Mouse (Mus musculus): ENCODE data around the gene Rac3. TPM values are rescaled to one million over a fixed set of nuclear protein-coding genes. Genes with fewer than 3 reads are reported as not detected.
A peak's percentile ranks its signal among the peaks of the same experiment; 100 is the strongest.

The Rac3 gene
- polyA plus RNA-seq, 1 experiment from 2014 or later: 1.9 TPM

GRCm38 (mm10) chr11:120683536-120683935 lies 37.7 kb upstream of the Rac3 start:
- Histone ChIP-seq H3K36me3 (ENCODE audit: control insufficient read depth, insufficient read depth, low read length) (peaks cover 76% of the 10 kb centered on the region), H3K4me1 (ENCODE audit: control insufficient read depth in 2 of 2, insufficient read depth in 2 of 2, low read length in 2 of 2) (peaks cover 2 to 4% of the 10 kb centered on the region in 2 experiments; a peak in 2 of 4 replicates), H3K4me3 (ENCODE audit: control insufficient read depth in 1 of 2, insufficient read depth in 1 of 2, low read depth in 1 of 2, low read length in 2 of 2) (no peak overlapping the region), H3K27me3 (ENCODE audit: control insufficient read depth, insufficient read depth, low read length) (no peaks in the 10 kb centered on the region), H3K9me3 (ENCODE audit: control insufficient read depth, low read length) (no peaks in the 10 kb centered on the region), H3K9ac (ENCODE audit: low read length) (no peak overlapping the region), H3K27ac (replicated peaks in 1 of 2; ENCODE audit: control insufficient read depth in 1 of 2, insufficient read depth in 1 of 2, low read depth in 2 of 2, low read length in 2 of 2) (no peak overlapping the region), H3K4me2 (ENCODE audit: low read length) (no peak overlapping the region)
- no peak for ATAC-seq (ENCODE audit: insufficient number of reproducible peaks, insufficient read depth, low FRiP score, low read depth)
- WGBS: 89% methylated on average over 3 of the region's 3 CpGs

GRCm38 (mm10) chr11:120684086-120684485 lies 37.2 kb upstream of the Rac3 start:
- Histone ChIP-seq H3K9ac (ENCODE audit: low read length) (no peak overlapping the region), H3K4me3 (ENCODE audit: control insufficient read depth in 1 of 2, insufficient read depth in 1 of 2, low read depth in 1 of 2, low read length in 2 of 2) (no peak overlapping the region), H3K36me3 (ENCODE audit: control insufficient read depth, insufficient read depth, low read length) (peaks cover 76% of the 10 kb centered on the region), H3K9me3 (ENCODE audit: control insufficient read depth, low read length) (no peaks in the 10 kb centered on the region), H3K27ac (replicated peaks in 1 of 2; ENCODE audit: control insufficient read depth in 1 of 2, insufficient read depth in 1 of 2, low read depth in 2 of 2, low read length in 2 of 2) (no peak overlapping the region), H3K4me1 (ENCODE audit: control insufficient read depth in 2 of 2, insufficient read depth in 2 of 2, low read length in 2 of 2) (peaks cover 2 to 4% of the 10 kb centered on the region in 2 experiments; a peak in 2 of 4 replicates), H3K4me2 (ENCODE audit: low read length) (no peak overlapping the region), H3K27me3 (ENCODE audit: control insufficient read depth, insufficient read depth, low read length) (no peaks in the 10 kb centered on the region)
- ATAC-seq (ENCODE audit: insufficient number of reproducible peaks, insufficient read depth, low FRiP score, low read depth): no peak
- WGBS: 83% methylated on average over 2 of the region's 2 CpGs

- no peak for ATAC-seq (ENCODE audit: insufficient number of reproducible peaks, insufficient read depth, low FRiP score, low read depth)
- Histone ChIP-seq H3K4me2 (ENCODE audit: low read length) (no peak overlapping the region), H3K9me3 (ENCODE audit: control insufficient read depth, low read length) (no peaks in the 10 kb centered on the region), H3K4me1 (ENCODE audit: control insufficient read depth in 2 of 2, insufficient read depth in 2 of 2, low read length in 2 of 2) (peaks cover 2 to 4% of the 10 kb centered on the region in 2 experiments; a peak in 2 of 4 replicates), H3K9ac (ENCODE audit: low read length) (no peak overlapping the region), H3K36me3 (ENCODE audit: control insufficient read depth, insufficient read depth, low read length) (peaks cover 76% of the 10 kb centered on the region), H3K4me3 (ENCODE audit: control insufficient read depth in 1 of 2, insufficient read depth in 1 of 2, low read depth in 1 of 2, low read length in 2 of 2) (no peak overlapping the region), H3K27ac (replicated peaks in 1 of 2; ENCODE audit: control insufficient read depth in 1 of 2, insufficient read depth in 1 of 2, low read depth in 2 of 2, low read length in 2 of 2) (no peak overlapping the region), H3K27me3 (ENCODE audit: control insufficient read depth, insufficient read depth, low read length) (no peaks in the 10 kb centered on the region)
- 74% methylated on average over 2 of the region's 2 CpGs for WGBS
These were observed 36.6 kb upstream of the Rac3 start for GRCm38 (mm10) chr11:120684660-120685059.

- Histone ChIP-seq H3K4me2 (ENCODE audit: low read length) (no peak overlapping the region), H3K36me3 (ENCODE audit: control insufficient read depth, insufficient read depth, low read length) (peaks cover 65% of the 10 kb centered on the region)
- 91% methylated on average over 20 of the region's 20 CpGs for WGBS
These were observed 34.5 kb upstream of the Rac3 start for GRCm38 (mm10) chr11:120686650-120687272.

GRCm38 (mm10) chr11:120689365-120689764 lies 31.9 kb upstream of the Rac3 start:
- Histone ChIP-seq H3K9ac (ENCODE audit: low read length) (no peak overlapping the region), H3K9me3 (ENCODE audit: control insufficient read depth, low read length) (no peaks in the 10 kb centered on the region), H3K36me3 (ENCODE audit: control insufficient read depth, insufficient read depth, low read length) (peaks cover 52% of the 10 kb centered on the region), H3K4me1 (ENCODE audit: control insufficient read depth in 2 of 2, insufficient read depth in 2 of 2, low read length in 2 of 2) (peaks cover 10 to 15% of the 10 kb centered on the region in 2 experiments; a peak in 3 of 4 replicates), H3K27ac (replicated peaks in 1 of 2; ENCODE audit: control insufficient read depth in 1 of 2, insufficient read depth in 1 of 2, low read depth in 2 of 2, low read length in 2 of 2) (no peak overlapping the region), H3K4me2 (ENCODE audit: low read length) (no peak overlapping the region), H3K4me3 (ENCODE audit: control insufficient read depth in 1 of 2, insufficient read depth in 1 of 2, low read depth in 1 of 2, low read length in 2 of 2) (no peak overlapping the region), H3K27me3 (ENCODE audit: control insufficient read depth, insufficient read depth, low read length) (no peaks in the 10 kb centered on the region)
- WGBS: 86% methylated on average over 3 of the region's 3 CpGs
- ATAC-seq (ENCODE audit: insufficient number of reproducible peaks, insufficient read depth, low FRiP score, low read depth): no peak

More at GRCm38 (mm10) chr11:120686650-120687272, 34.5 kb upstream of the Rac3 start:
- Histone ChIP-seq H3K4me3 (ENCODE audit: control insufficient read depth in 1 of 2, insufficient read depth in 1 of 2, low read depth in 1 of 2, low read length in 2 of 2) (no peak overlapping the region), H3K27ac (replicated peaks in 1 of 2; ENCODE audit: control insufficient read depth in 1 of 2, insufficient read depth in 1 of 2, low read depth in 2 of 2, low read length in 2 of 2) (peak overlapping the region in 1 of 2 experiments; percentile 19; a peak in 1 of 4 replicates), H3K4me1 (ENCODE audit: control insufficient read depth in 2 of 2, insufficient read depth in 2 of 2, low read length in 2 of 2) (peaks cover 2 to 4% of the 10 kb centered on the region in 2 experiments; a peak in 2 of 4 replicates), H3K9ac (ENCODE audit: low read length) (no peak overlapping the region), H3K9me3 (ENCODE audit: control insufficient read depth, low read length) (no peaks in the 10 kb centered on the region), H3K27me3 (ENCODE audit: control insufficient read depth, insufficient read depth, low read length) (no peaks in the 10 kb centered on the region)
- ATAC-seq (ENCODE audit: insufficient number of reproducible peaks, insufficient read depth, low FRiP score, low read depth): no peak

GRCm38 (mm10) chr11:120692471-120693011 lies 28.7 kb upstream of the Rac3 start:
- ATAC-seq (ENCODE audit: insufficient number of reproducible peaks, insufficient read depth, low FRiP score, low read depth): no peak
- Histone ChIP-seq H3K4me3 (ENCODE audit: control insufficient read depth in 1 of 2, insufficient read depth in 1 of 2, low read depth in 1 of 2, low read length in 2 of 2) (no peak overlapping the region), H3K36me3 (ENCODE audit: control insufficient read depth, insufficient read depth, low read length) (peaks cover 41% of the 10 kb centered on the region), H3K4me2 (ENCODE audit: low read length) (no peak overlapping the region), H3K9ac (ENCODE audit: low read length) (no peak overlapping the region), H3K27me3 (ENCODE audit: control insufficient read depth, insufficient read depth, low read length) (no peaks in the 10 kb centered on the region), H3K4me1 (ENCODE audit: control insufficient read depth in 2 of 2, insufficient read depth in 2 of 2, low read length in 2 of 2) (peaks cover 21 to 37% of the 10 kb centered on the region in 2 experiments), H3K27ac (replicated peaks in 1 of 2; ENCODE audit: control insufficient read depth in 1 of 2, insufficient read depth in 1 of 2, low read depth in 2 of 2, low read length in 2 of 2) (peak overlapping the region; percentile 10 to 62; a peak in 3 of 4 replicates), H3K9me3 (ENCODE audit: control insufficient read depth, low read length) (no peaks in the 10 kb centered on the region)
- 81% methylated on average over 4 of the region's 4 CpGs for WGBS

GRCm38 (mm10) chr11:120693461-120693860 lies 27.8 kb upstream of the Rac3 start:
- H3K27ac ChIP-seq (replicated peaks in 1 of 2; ENCODE audit: control insufficient read depth in 1 of 2, insufficient read depth in 1 of 2, low read depth in 2 of 2, low read length in 2 of 2): no peak overlapping the region
- H3K9me3 ChIP-seq (ENCODE audit: control insufficient read depth, low read length): no peaks in the 10 kb centered on the region
- ATAC-seq (ENCODE audit: insufficient number of reproducible peaks, insufficient read depth, low FRiP score, low read depth): no peak
- peaks cover 30 to 46% of the 10 kb centered on the region in 2 experiments for H3K4me1 ChIP-seq (ENCODE audit: control insufficient read depth in 2 of 2, insufficient read depth in 2 of 2, low read length in 2 of 2)
- H3K9ac ChIP-seq (ENCODE audit: low read length): no peak overlapping the region
- peaks cover 35% of the 10 kb centered on the region for H3K36me3 ChIP-seq (ENCODE audit: control insufficient read depth, insufficient read depth, low read length)
- 81% methylated on average over 3 of the region's 3 CpGs for WGBS
- H3K27me3 ChIP-seq (ENCODE audit: control insufficient read depth, insufficient read depth, low read length): no peaks in the 10 kb centered on the region
- H3K4me2 ChIP-seq (ENCODE audit: low read length): no peak overlapping the region
- H3K4me3 ChIP-seq (ENCODE audit: control insufficient read depth in 1 of 2, insufficient read depth in 1 of 2, low read depth in 1 of 2, low read length in 2 of 2): no peak overlapping the region

Measured in heart, embryonic 14.5 days (tissue).